Mouse (Mus musculus) MEL (cell line): Measurements from ENCODE around the gene Fcrl5. TPM values are rescaled to one million over a fixed set of nuclear protein-coding genes. Genes with fewer than 3 reads are reported as not detected.

Experiments used
- DNase-seq: peaks from one replicate; pipeline ENCODE4 v3.0.0; 2011; ENCODE audit warnings: low read depth, low spot score
- H3K27ac ChIP-seq: 2 replicates; pipeline ENCODE4 v1.5.1; 2012; ENCODE audit warnings: low read depth, mild to moderate bottlenecking, control low read depth, low read length, moderate library complexity; ENCODE audit not compliant: control insufficient read depth
- H3K27me3 ChIP-seq, 2 experiments: fragments of 150-350 bp in 1 of 2; sonication (generic) in 1 of 2; 2 replicates each; pipeline ENCODE4 v1.6.1; 2012; ENCODE audit warnings: low read length in 2 of 2, mild to moderate bottlenecking in 2 of 2, improper control_type of control experiment in 1 of 2, moderate library complexity in 1 of 2; ENCODE audit not compliant: insufficient read depth in 2 of 2, control insufficient read depth in 1 of 2
- H3K36me3 ChIP-seq, 2 experiments: 2 replicates each; pipeline ENCODE4 v1.6.1; 2012 to 2014; ENCODE audit warnings: low read length in 2 of 2, improper control_type of control experiment in 1 of 2, inconsistent platforms in 1 of 2, mild to moderate bottlenecking in 1 of 2; ENCODE audit not compliant: insufficient read depth in 2 of 2, control insufficient read depth in 1 of 2
- H3K4me1 ChIP-seq, 2 experiments: fragments of 150-350 bp in 1 of 2; sonication (generic) in 1 of 2; 2 replicates each; pipeline ENCODE4 v1.6.1; 2012; ENCODE audit warnings: low read length in 2 of 2, improper control_type of control experiment in 1 of 2, mild to moderate bottlenecking in 1 of 2; ENCODE audit not compliant: insufficient read depth in 2 of 2, control insufficient read depth in 1 of 2
- H3K4me3 ChIP-seq, 2 experiments: fragments of 150-350 bp in 1 of 2; sonication (generic) in 1 of 2; 2 replicates each; pipeline ENCODE4 v1.5.1; 2012; ENCODE audit warnings: low read depth in 2 of 2, low read length in 2 of 2, mild to moderate bottlenecking in 2 of 2, moderate library complexity in 2 of 2, control low read depth in 1 of 2, improper control_type of control experiment in 1 of 2; ENCODE audit not compliant: control insufficient read depth in 1 of 2, insufficient read depth in 1 of 2
- H3K79me2 ChIP-seq: 2 replicates; pipeline ENCODE4 v1.6.1; 2012; ENCODE audit warnings: mild to moderate bottlenecking, low read length, moderate library complexity; ENCODE audit not compliant: control insufficient read depth, poor library complexity, insufficient read depth
- H3K9ac ChIP-seq: 2 replicates; pipeline ENCODE4 v1.6.1; 2012; ENCODE audit warnings: low read depth, mild to moderate bottlenecking, control low read depth, low read length, moderate library complexity; ENCODE audit not compliant: control insufficient read depth, poor library complexity, severe bottlenecking
- H3K9me3 ChIP-seq: fragments of 150-350 bp; sonication (generic); replicated peaks from 2 replicates; pipeline ENCODE4 v1.6.1; 2012; ENCODE audit warnings: mild to moderate bottlenecking, low read length, improper control_type of control experiment, moderate library complexity; ENCODE audit not compliant: insufficient read depth
- CHD1 ChIP-seq: IDR thresholded peaks from 2 replicates; pipeline ENCODE4 v1.6.1; 2012; ENCODE audit warnings: low read depth, mild to moderate bottlenecking, inconsistent platforms, low read length, improper control_type of control experiment
- CTCF ChIP-seq, 3 experiments: IDR thresholded peaks in 2 of 3; conservative IDR thresholded peaks in 1 of 3; 2 replicates each; pipeline ENCODE4 v1.5.1; 2011 to 2012; ENCODE audit warnings: low read length in 3 of 3, low read depth in 2 of 3, mild to moderate bottlenecking in 2 of 3, improper control_type of control experiment in 1 of 3, inconsistent platforms in 1 of 3, mixed read lengths in 1 of 3, moderate library complexity in 1 of 3; ENCODE audit not compliant: control insufficient read depth in 1 of 3, insufficient read depth in 1 of 3, poor library complexity in 1 of 3, severe bottlenecking in 1 of 3
- GATA1 ChIP-seq: IDR thresholded peaks from 2 replicates; pipeline ENCODE4 v1.6.1; 2011; ENCODE audit warnings: low read depth, low read length, improper control_type of control experiment
- JUND ChIP-seq: IDR thresholded peaks from 2 replicates; pipeline ENCODE4 v1.6.1; 2011; ENCODE audit warnings: low read depth, mild to moderate bottlenecking, improper control_type of control experiment, low read length
- MAX ChIP-seq: IDR thresholded peaks from 2 replicates; pipeline ENCODE4 v1.6.1; 2011; ENCODE audit warnings: low read length, improper control_type of control experiment
- NRF1 ChIP-seq: IDR thresholded peaks from 2 replicates; pipeline ENCODE4 v1.6.1; 2014; ENCODE audit warnings: low read depth, mild to moderate bottlenecking, inconsistent platforms, low read length, improper control_type of control experiment, moderate library complexity; ENCODE audit not compliant: poor library complexity, insufficient read depth, severe bottlenecking
- POLR2A ChIP-seq, 2 experiments: IDR thresholded peaks; 2 replicates each; pipeline ENCODE4 v1.6.1; 2011 to 2012; ENCODE audit warnings: low read length in 2 of 2, mild to moderate bottlenecking in 2 of 2, control low read depth in 1 of 2, improper control_type of control experiment in 1 of 2, low read depth in 1 of 2, moderate library complexity in 1 of 2; ENCODE audit not compliant: control insufficient read depth in 1 of 2, insufficient read depth in 1 of 2, poor library complexity in 1 of 2
- POLR2AphosphoS5 ChIP-seq: IDR thresholded peaks from 2 replicates; pipeline ENCODE4 v1.6.1; 2012; ENCODE audit warnings: low read depth, borderline replicate concordance, mild to moderate bottlenecking, inconsistent platforms, low read length, moderate library complexity, mixed read lengths
- RAD21 ChIP-seq: IDR thresholded peaks from 2 replicates; pipeline ENCODE4 v1.6.1; 2011; ENCODE audit warnings: mild to moderate bottlenecking, low read depth, low read length, improper control_type of control experiment
- RCOR1 ChIP-seq: IDR thresholded peaks from 2 replicates; pipeline ENCODE4 v1.6.1; 2012; ENCODE audit warnings: low read depth, mild to moderate bottlenecking, inconsistent platforms, low read length, improper control_type of control experiment
- SMC3 ChIP-seq: IDR thresholded peaks from 2 replicates; pipeline ENCODE4 v1.6.1; 2011; ENCODE audit warnings: low read depth, low read length, improper control_type of control experiment
- TBP ChIP-seq: IDR thresholded peaks from 2 replicates; pipeline ENCODE4 v1.8.0; 2011; ENCODE audit warnings: low read depth, low read length, improper control_type of control experiment
- TCF12 ChIP-seq: IDR thresholded peaks from 2 replicates; pipeline ENCODE4 v1.6.1; 2014; ENCODE audit warnings: low read depth, mild to moderate bottlenecking, inconsistent platforms, low read length, improper control_type of control experiment, moderate library complexity
- USF1 ChIP-seq: IDR thresholded peaks from 2 replicates; pipeline ENCODE4 v1.6.1; 2014; ENCODE audit warnings: low read depth, mild to moderate bottlenecking, inconsistent platforms, low read length, improper control_type of control experiment, moderate library complexity
- USF2 ChIP-seq, 2 experiments: IDR thresholded peaks; 2 replicates each; pipeline ENCODE4 v1.6.1; 2011 to 2012; ENCODE audit warnings: improper control_type of control experiment in 2 of 2, low read length in 2 of 2, borderline replicate concordance in 1 of 2, inconsistent platforms in 1 of 2, low read depth in 1 of 2, mild to moderate bottlenecking in 1 of 2; ENCODE audit not compliant: insufficient read depth in 1 of 2
- ZC3H11A ChIP-seq: IDR thresholded peaks from 2 replicates; pipeline ENCODE4 v1.6.1; 2012; ENCODE audit warnings: low read depth, mild to moderate bottlenecking, inconsistent platforms, low read length, improper control_type of control experiment
- ZKSCAN1 ChIP-seq: IDR thresholded peaks from 2 replicates; pipeline ENCODE4 v1.6.1; 2012; ENCODE audit warnings: low read depth, mild to moderate bottlenecking, inconsistent platforms, low read length, improper control_type of control experiment, moderate library complexity
- polyA plus RNA-seq, 2 experiments: library from polyadenylated mRNA; stranded (reverse) in 1 of 2; unstranded in 1 of 2; fragments of >175 nt in 1 of 2; fragments of >200 nt in 1 of 2; gene quantifications; 2 replicates each; pipeline versions ENCODE4 v1.2.1 to v1.2.4; 2012; ENCODE audit warnings: low replicate concordance in 2 of 2, low read depth in 1 of 2; ENCODE audit not compliant: insufficient read length in 2 of 2, insufficient read depth in 1 of 2, missing spikeins in 1 of 2
- total RNA-seq: library from RNA; depleted of rRNA; stranded (reverse); fragments of 300-350 nt; gene quantifications from 2 replicates; pipeline ENCODE4 v1.2.3, GENCODE M21; 2012

Gene Fcrl5
- total and polyA plus RNA-seq, 3 experiments, result 0.03 TPM; not detected in 2

- peak; percentile 67 for DNase-seq
- no peaks in the 10 kb centered on the region for H3K27me3 ChIP-seq
- H3K9me3 ChIP-seq, result no peaks in the 10 kb centered on the region
- peaks cover 0 to 31% of the 10 kb centered on the region in 2 experiments; a peak in 2 of 4 replicates for H3K4me1 ChIP-seq
- TF ChIP-seq POLR2A (IDR thresholded peaks at IDR 0.05; ENCODE audit: control insufficient read depth in 1 of 2, insufficient read depth in 1 of 2, low read depth in 1 of 2, low read length in 2 of 2, poor library complexity in 1 of 2), result 0 out of 4 replicates have a peak, but pooled peaks of 1 of the 2 experiments have one; percentile 10
- TF ChIP-seq SMC3, result no peak
- no peak for TF ChIP-seq TBP
- TF ChIP-seq RAD21, result no peak
- TF ChIP-seq CTCF (IDR thresholded peaks at IDR 0.05 in 2 of 3, conservative IDR thresholded peaks at IDR 0.05 in 1 of 3; ENCODE audit: control insufficient read depth in 1 of 3, insufficient read depth in 1 of 3, low read depth in 2 of 3, low read length in 3 of 3, poor library complexity in 1 of 3, severe bottlenecking in 1 of 3), result peak in 2 of 3 experiments; percentile 38 to 57; a peak in 4 of 6 replicates
- no peak for TF ChIP-seq POLR2AphosphoS5
- TF ChIP-seq NRF1, result no peak
- no peak for TF ChIP-seq TCF12
- no peak for TF ChIP-seq CHD1
- TF ChIP-seq GATA1, result no peak
- no peak for TF ChIP-seq JUND
- TF ChIP-seq RCOR1, result no peak
- no peak for TF ChIP-seq USF1
- no peak for TF ChIP-seq ZKSCAN1
- TF ChIP-seq USF2 (IDR thresholded peaks at IDR 0.05; ENCODE audit: borderline replicate concordance in 1 of 2, insufficient read depth in 1 of 2, low read depth in 1 of 2, low read length in 2 of 2), result no peak
- H3K9ac ChIP-seq, result peak overlapping the region; percentile 60
- peak overlapping the region; percentile 97 for H3K27ac ChIP-seq
- H3K36me3 ChIP-seq, result peaks cover 0 to 18% of the 10 kb centered on the region in 2 experiments; a peak in 2 of 4 replicates
- no peaks in the 10 kb centered on the region; the same call in 1 of the 2 replicates for H3K79me2 ChIP-seq
- H3K4me3 ChIP-seq, result peak overlapping the region; percentile 1 to 16; a peak in 3 of 4 replicates
Measured at GRCm38 (mm10) chr3:87411150-87411549, 24.4 kb upstream of the Fcrl5 start.

DNA sequence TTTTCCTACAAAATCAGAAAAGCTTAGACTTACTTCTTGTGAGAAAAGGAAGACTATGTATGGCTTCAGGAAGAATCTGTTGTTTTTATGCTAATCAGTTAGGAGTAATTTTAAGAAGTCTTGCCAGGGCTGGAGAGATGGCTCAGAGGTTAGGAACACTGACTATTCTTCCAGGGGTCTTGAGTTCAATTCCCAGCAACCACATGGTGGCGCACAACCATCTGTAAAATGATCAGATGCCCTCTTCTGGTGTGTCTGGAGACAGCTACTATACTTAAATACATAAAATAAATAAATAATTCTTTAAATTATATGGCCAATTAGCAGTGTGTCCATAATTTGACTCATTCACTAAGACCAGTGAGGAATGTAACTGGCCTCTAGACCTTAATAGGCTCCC lies 14.9 kb upstream of the Fcrl5 start:
- TF ChIP-seq ZC3H11A (0 out of 2 replicates have a peak, but pooled peaks have one; percentile 10), POLR2AphosphoS5 (no peak), CTCF (IDR thresholded peaks at IDR 0.05 in 2 of 3, conservative IDR thresholded peaks at IDR 0.05 in 1 of 3; ENCODE audit: control insufficient read depth in 1 of 3, insufficient read depth in 1 of 3, low read depth in 2 of 3, low read length in 3 of 3, poor library complexity in 1 of 3, severe bottlenecking in 1 of 3) (peak in 2 of 3 experiments; percentile 10 to 45; a peak in 2 of 6 replicates), MAX (no peak), SMC3 (peak; percentile 16; the same call in 1 of the 2 replicates)
- Histone ChIP-seq H3K9me3 (no peaks in the 10 kb centered on the region), H3K27me3 (peaks cover 2 to 3% of the 10 kb centered on the region in 2 experiments; a peak in 3 of 4 replicates), H3K36me3 (no peaks in the 10 kb centered on the region), H3K4me1 (no peaks in the 10 kb centered on the region), H3K4me3 (no peak overlapping the region), H3K27ac (no peak overlapping the region), H3K79me2 (no peaks in the 10 kb centered on the region), H3K9ac (no peak overlapping the region)
- no peak for DNase-seq
